Mouse (Mus musculus): ENCODE results near the gene Ddx18.

Gene Ddx18

DNA sequence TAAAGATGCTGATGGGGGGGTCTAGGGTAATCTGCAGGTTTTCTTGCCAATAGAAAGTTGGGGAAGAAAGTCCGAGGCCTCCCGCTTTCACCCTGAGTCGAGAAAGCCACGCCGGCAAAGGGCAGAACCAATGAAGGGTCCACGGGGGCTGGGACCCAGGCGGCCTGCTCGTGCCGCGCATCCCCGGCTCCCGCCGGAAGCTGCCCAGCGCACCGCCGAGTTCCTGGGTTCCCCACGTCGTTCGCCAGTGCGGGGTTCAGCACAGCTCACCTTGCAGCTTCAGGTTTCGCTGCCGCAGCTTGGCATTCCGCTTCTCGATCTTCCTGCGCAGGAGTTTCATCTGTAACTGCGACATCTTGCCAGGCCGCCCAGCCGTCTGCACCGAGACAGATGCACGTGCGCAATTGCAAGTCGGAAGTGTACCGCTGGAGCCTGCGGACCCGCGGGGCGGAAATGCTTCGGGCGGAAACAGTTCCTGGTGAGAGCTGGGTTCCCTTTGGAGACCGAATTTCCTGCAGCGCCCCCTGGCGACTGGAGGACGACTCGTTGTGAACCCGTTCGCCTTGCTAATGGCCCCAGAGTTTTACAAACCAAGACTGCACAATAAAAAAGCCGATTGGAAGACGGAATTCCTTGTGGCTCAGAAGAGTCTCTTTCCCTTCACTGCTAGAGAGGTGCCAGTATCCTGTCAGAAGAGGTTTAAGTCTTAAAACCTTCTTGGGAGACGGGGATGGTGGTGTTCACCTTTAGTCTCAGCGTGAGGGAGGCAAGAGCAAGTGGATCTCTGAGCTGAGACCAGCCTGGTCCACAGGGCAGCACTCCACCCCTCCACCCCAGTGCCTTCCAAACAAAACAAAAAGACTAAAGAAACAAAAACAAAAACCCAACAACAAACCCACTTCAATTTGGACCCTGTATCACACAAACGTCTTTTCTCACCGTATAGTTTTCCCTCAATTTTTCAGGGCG, at the start of gene Ddx18:
TSS of gene Ddx18 (minus strand) at position 469 of the 969 bp plus-strand sequence.
- in situ Hi-C loops (cut with MboI, MseI): loop anchor here (5.0 kb wide), 1 partner anchor 136 kb away; the partner anchor contains the start of gene Ccdc93

- in situ Hi-C loops (cut with MboI, MseI): no loop called here
Observed at GRCm38 (mm10) chr1:121608000-121608399, 40.2 kb upstream of the Ddx18 start.

DNA sequence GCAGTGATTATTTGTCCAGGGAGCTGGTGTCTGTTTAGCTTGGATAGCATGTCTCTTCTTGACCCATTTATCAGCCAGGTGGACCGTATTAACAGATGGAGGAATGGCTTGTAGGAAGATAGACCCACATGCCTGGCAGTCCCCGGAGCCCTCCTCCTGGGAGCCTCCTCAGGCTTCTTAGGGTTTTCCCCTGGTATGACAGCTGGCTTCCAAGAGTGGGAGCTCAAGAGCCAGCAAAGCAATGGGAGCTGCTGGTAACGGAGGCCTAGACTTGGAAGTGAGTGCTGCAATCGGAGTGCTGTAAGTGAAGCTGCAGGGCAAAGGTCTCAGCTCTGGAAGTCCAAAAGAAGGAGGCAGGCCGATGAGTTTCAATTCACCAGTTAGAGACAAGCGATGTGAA, 37.3 kb upstream of the Ddx18 start:
- in situ Hi-C loops (cut with MboI, MseI): no loop called here

DNA sequence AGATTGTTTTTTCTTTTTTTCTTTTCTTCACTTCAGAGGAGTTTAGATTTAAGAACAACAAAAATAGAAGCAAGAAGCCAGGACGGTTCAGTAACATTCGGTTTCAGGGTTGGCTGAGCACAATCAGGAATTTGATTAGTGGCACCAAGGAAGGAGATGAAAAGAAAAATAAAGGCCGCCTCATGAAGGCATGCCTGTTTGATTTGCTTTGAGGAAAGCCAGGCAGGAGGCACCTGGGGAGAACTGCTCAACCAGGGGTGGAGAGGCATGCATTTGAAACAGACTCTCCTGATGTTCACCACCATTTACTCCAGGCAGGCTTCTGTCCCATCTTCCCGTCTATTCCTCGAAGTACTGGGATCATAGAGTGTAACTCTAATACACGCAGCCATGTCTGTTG, 34.1 kb upstream of the Ddx18 start:
- in situ Hi-C loops (cut with MboI, MseI): no loop called here

- in situ Hi-C loops (cut with MboI, MseI): no loop called here
Observed at GRCm38 (mm10) chr1:121601084-121601483, 33.3 kb upstream of the Ddx18 start.

DNA sequence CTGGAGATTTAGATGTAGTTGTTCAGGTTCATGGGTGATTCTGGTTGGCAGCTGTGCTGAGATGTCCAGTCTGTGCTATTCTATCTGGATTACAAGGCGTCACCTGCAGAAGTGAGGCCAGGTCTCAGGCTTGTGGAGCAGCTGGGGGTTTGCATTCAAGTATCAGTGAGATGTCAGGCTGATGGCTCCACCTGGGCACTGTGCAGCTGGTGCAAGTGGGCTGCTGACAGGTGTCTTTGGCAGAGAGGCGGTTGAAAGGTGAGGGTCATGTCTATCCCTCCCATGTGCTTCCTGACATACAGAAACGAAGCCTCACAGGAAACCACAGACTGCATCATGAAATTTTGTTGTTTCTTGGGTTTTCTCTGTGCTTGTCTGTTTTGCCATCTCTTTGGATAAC, 30.6 kb upstream of the Ddx18 start:
- in situ Hi-C loops (cut with MboI, MseI): no loop called here

DNA sequence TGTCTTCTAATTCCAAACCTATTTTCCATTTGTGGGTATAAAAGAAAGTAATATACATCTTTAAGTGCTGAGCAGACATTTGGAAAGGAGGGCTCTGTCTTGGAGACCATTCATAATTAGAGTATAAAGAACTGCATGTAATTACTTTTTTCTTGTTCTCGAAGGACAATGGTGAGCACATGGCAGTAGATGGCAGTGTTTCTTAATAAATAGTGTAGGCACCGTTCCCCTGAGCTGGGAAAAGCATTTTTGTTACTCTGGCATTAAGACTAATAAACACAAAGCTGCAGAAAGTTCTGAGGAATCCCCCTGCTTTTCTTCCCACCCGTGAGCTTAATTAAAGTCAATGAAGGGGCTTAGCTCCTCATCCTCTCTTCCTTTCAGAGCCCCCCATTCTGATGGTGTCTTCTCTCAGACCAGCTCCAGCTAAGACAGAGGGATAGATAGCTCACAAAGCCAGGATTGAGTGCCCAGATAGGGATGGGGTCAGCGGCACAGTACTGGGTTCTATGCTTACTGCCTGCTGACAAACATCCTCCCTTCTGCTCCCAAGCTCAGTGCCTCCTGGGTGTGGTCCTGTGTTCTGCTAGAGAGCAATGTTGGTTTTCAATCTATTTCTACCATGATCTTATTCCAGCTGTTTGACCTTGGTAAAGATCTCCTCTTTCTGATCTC, 29.3 kb upstream of the Ddx18 start:
- in situ Hi-C loops (cut with MboI, MseI): no loop called here

GRCm38 (mm10) chr1:121584838-121585237, 17.0 kb upstream of the Ddx18 start:
- in situ Hi-C loops (cut with MboI, MseI): no loop called here

DNA sequence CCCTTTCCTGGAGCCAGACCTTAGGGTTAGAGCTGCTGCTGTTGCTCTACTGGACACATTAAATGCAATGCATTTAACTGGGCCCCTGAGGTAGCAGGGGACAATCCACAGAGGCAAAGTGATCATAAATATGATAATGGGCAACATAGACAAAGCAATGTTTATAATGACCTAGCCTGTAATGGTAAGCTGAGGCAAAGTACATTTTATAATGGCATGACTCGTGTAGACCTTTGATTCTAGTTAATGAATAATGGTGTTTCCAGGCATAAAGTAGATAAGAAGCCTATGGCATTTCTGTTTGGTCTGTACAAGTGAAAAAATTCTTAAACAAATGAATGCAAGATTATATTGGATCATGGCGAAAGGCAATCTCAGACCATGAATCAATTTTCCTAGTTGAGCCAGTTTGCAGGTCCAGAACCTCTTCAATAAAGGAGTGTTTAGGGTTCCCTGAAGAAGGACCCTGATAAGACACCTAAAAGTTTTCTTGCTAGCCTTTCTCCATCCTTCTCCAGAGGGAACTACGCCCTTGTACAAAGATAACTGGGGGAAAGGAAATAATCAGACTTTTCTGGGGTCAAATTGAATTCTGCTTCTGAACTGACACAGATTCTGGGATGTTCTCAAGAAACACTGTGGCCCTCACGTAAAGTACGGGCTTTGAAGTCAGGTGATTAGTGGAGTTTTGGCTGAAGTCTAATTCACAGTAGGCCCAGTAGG, 13.5 kb upstream of the Ddx18 start:
- in situ Hi-C loops (cut with MboI, MseI): no loop called here

DNA sequence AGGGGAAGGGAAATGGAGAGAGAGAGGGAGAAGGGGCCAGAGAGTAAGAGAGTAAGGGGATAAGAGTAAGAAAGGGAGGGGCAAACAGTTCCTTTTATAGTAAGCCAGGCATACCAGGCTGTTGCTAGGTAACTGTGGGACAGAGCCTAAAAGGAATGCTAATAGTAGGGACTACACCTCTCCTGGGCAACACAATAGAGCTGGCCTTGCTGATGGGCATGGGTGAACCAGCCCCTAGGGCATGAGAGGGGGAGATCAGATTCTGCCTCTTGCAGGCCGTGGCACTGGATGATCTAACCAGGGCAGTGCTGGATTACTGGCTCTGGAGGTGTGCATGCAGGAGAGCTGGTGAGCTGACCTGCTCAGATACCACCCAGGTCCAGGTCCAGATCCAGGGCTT, 9.7 kb upstream of the Ddx18 start:
- in situ Hi-C loops (cut with MboI, MseI): no loop called here

DNA sequence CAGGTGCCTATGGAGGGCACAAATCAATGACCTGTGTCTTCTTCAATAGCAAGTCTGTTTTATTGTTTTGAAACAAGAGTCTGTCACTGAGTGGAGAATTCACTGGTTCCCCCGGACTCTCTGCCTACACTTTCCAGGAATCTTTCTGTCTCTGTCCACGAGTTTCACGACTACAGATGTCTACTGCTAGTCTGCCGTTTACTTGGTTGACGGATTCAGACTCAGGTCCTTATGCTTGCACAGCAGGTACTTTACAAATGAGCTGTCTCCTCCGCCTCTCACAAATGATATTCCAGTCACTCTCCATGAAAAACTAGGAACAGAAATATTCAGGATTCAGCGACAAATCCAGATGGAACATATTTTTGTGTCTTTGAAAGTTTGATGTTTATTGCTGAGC, 2.7 kb upstream of the Ddx18 start:
- in situ Hi-C loops (cut with MboI, MseI): loop anchor here (5.0 kb wide), 1 partner anchor 943 kb away; no protein-coding TSS in a partner anchor

- in situ Hi-C loops (cut with MboI, MseI): loop anchor here (10.0 kb wide), 1 partner anchor 243 kb away; no protein-coding TSS in a partner anchor
Observed at GRCm38 (mm10) chr1:121557861-121558260, 9.9 kb downstream of the Ddx18 start.

DNA sequence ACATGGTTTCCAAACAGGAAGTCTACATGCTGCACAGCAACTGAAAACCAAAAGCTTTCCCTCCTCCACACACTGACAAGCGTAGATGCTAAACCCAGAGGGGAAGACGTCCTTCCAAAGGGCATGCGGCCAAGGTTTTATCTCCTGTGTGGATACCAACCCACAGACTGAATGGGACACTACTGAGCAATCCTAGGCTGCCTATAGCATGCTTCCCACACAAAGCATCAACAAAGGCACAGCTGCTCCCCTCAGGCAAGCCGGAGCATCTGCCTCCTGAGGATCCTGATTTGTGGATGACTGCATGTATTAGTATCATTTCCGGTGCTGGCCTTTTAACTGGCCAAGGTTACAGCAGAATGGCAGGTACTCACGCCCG, 16.3 kb downstream of the Ddx18 start:
- in situ Hi-C loops (cut with MboI, MseI): loop anchor here (10.0 kb wide), 1 partner anchor 237 kb away; no protein-coding TSS in a partner anchor

GRCm38 (mm10) chr1:121550801-121551456, 16.9 kb downstream of the Ddx18 start:
- in situ Hi-C loops (cut with MboI, MseI): loop anchor here (10.0 kb wide), 1 partner anchor 236 kb away; no protein-coding TSS in a partner anchor

GRCm38 (mm10) chr1:121549456-121549855, 18.3 kb downstream of the Ddx18 start:
- in situ Hi-C loops (cut with MboI, MseI): no loop called here

DNA sequence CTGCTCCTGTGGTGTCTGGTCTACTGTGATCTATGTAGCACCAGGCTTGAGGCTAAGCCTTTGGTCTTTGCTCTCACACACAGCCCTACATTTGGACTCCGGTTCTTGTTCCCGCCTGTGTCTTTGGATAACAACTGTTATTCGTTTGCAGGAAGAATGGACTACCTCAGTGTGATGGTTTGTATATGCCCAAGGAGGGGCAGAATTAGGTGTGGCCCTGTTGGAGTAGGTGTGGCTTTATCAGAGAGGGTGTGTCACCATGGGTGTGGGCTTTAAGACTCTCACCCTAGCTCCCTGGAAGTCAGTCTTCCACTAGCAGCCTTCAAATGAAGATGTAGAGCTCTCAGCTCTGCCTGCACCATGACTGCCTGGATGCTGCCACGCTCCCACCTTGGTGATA, 19.1 kb downstream of the Ddx18 start:
- in situ Hi-C loops (cut with MboI, MseI): no loop called here

GRCm38 (mm10) chr1:121546844-121547243, 20.9 kb downstream of the Ddx18 start:
- in situ Hi-C loops (cut with MboI, MseI): no loop called here

DNA sequence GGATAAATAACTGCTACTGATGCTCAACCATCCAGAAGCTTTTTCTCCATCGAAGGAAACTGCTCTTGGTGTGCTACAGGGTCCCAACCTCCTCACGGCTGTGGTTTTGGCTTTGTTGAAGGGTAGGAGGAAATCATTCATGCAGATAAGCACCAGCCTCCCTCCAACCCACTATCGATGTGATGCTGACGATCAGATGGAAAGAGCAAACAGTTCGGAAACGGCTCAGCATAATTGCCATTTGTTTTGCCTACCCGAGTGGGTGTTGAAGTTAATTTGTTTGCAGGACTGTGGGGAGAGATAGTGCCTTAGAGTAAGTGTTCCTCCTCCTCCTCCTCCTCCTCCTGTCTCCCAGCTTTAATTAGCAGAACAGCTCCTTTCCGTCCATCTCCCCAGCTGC, 27.4 kb downstream of the Ddx18 start:
- in situ Hi-C loops (cut with MboI, MseI): no loop called here

DNA sequence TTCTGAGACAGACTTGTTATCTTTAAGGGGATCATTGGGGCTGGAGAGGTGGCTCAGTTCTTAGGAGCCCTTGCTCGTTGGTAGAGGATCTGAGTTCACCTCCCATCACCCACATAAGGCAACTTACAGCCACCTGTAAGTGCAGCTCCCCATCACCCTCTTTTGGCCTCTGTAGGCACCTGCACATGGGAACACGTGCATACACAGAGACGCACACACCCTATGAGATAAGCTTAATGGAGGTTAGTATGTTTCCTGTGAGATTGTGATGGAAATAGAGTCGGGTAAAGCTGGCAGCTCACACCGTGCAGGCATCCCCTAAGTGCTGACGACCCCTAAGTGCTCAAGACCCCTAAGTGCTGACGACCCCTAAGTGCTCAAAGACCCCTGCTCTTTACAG, 36.4 kb downstream of the Ddx18 start:
- in situ Hi-C loops (cut with MboI, MseI): no loop called here

DNA sequence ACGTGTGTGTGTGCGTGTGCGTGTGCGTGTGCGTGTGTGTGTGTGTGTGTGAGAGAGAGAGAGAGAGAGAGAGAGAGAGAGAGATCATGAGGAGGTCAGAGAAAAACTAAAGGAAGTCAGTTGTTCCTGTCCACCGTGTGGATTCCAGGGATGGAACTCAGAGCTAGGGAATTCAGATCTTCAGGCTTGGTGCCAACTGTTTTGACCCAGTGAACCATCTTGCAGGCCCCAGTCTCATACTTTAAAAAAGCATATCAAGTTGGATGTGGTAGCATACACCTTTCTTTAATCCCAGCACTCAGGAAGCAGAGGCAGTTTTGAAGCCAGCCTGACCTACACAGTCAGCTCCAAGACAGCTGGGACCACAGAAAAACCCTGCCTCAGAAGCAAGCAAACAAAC, 38.5 kb downstream of the Ddx18 start:
- in situ Hi-C loops (cut with MboI, MseI): no loop called here

DNA sequence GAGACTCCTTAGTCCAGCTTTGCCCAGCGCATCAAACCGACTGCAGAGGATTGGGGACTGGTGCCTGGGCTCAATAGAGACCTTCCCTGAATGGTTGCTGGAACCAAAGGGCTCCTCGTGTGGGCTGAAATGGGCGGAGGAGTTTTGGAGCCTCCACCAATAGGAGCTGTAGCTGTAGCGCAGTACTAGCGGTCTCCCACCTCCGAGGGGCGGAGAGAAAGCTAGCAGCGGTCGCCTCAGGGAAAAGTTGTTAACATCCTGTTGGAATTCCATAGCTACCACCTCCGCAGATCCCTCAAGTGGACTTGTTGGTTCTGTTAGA, 39.4 kb downstream of the Ddx18 start, which contains the start of gene Htr5b:
TSS of gene Htr5b (minus strand) at position 67 of the 322 bp plus-strand sequence.
- in situ Hi-C loops (cut with MboI, MseI): no loop called here

Data from T-helper 2 cell (primary cell).